Mouse (Mus musculus): Measurements from ENCODE around the gene Mycl.

DNA sequence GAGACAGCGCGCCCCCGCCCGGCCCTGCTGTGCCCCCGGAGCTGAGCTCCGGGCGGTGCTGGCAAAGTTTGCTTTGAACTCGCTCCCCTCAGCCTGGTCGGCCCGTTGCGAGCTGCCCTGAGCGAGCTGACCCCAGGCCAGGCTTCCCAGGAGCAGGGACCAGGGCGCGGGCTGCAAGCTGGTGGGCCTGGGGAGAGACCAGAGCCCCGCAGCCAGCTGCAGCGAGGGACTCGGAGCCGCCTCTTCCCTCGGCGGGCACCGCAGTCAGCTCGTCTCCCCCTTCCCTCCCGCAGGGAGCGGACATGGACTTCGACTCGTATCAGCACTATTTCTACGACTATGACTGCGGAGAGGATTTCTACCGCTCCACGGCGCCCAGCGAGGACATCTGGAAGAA, 767 bp downstream of the Mycl start:
- TF ChIP-seq CTCF (IDR thresholded peaks at IDR 0.05; ENCODE audit: low read depth): no peak
- no peak for TF ChIP-seq EP300 (optimal IDR thresholded peaks at IDR 0.05)
